Mouse (Mus musculus): ENCODE measurements around the gene Asb8.

- no peak for TF ChIP-seq POLR2A (IDR thresholded peaks at IDR 0.05; ENCODE audit: extremely low read depth, insufficient read depth, low read length)
- no peak for TF ChIP-seq CTCF (IDR thresholded peaks at IDR 0.05; ENCODE audit: low read depth, low read length)
These were observed 17.1 kb downstream of the Asb8 start for GRCm38 (mm10) chr15:98148356-98148755.
